Mouse (Mus musculus) limb, embryonic 11.5 days (tissue): ENCODE results near the gene Plpp7. TPM values are rescaled to one million over a fixed set of nuclear protein-coding genes. Genes with fewer than 3 reads are reported as not detected.

Experiments
- ATAC-seq: fragments of 200-750 bp; cut with Nextera tagmentation; 2 replicates; pipeline ENCODE4 v1.8.0; 2017; ENCODE audit warnings: low read depth; ENCODE audit not compliant: insufficient number of reproducible peaks, low FRiP score, low TSS enrichment
- DNase-seq: peaks from one replicate; pipeline ENCODE4 v3.0.0-alpha.2; 2015; ENCODE audit warnings: low spot score
- H3K27ac ChIP-seq: fragments of 300-500 bp; sonication (generic); replicated peaks from 2 replicates; pipeline ENCODE4 v1.5.1; 2014; ENCODE audit warnings: low read depth, mild to moderate bottlenecking, low read length
- H3K27me3 ChIP-seq: fragments of 300-500 bp; sonication (generic); 2 replicates; pipeline ENCODE4 v1.6.1; 2014; ENCODE audit warnings: mild to moderate bottlenecking, low read length, mixed read lengths; ENCODE audit not compliant: control insufficient read depth, insufficient read depth
- H3K36me3 ChIP-seq: fragments of 300-500 bp; sonication (generic); 2 replicates; pipeline ENCODE4 v1.6.1; 2014; ENCODE audit warnings: mild to moderate bottlenecking, low read length, moderate library complexity, mixed read lengths; ENCODE audit not compliant: control insufficient read depth, insufficient read depth
- H3K4me1 ChIP-seq: fragments of 300-500 bp; sonication (generic); 2 replicates; pipeline ENCODE4 v1.6.1; 2014; ENCODE audit warnings: low read length, mixed read lengths; ENCODE audit not compliant: control insufficient read depth, insufficient read depth
- H3K4me2 ChIP-seq: fragments of 300-500 bp; sonication (generic); 2 replicates; pipeline ENCODE4 v1.6.1; 2014; ENCODE audit warnings: low read depth, mild to moderate bottlenecking, moderate library complexity; ENCODE audit not compliant: severe bottlenecking
- H3K4me3 ChIP-seq: fragments of 300-500 bp; sonication (generic); 2 replicates; pipeline ENCODE4 v1.5.1; 2014; ENCODE audit warnings: low read depth, low read length
- H3K9ac ChIP-seq: fragments of 300-500 bp; sonication (generic); 2 replicates; pipeline ENCODE4 v1.6.1; 2014; ENCODE audit warnings: mild to moderate bottlenecking, low read length
- H3K9me3 ChIP-seq: fragments of 300-500 bp; sonication (generic); 2 replicates; pipeline ENCODE4 v1.6.1; 2016; ENCODE audit warnings: low read length; ENCODE audit not compliant: control insufficient read depth
- WGBS: fragments of 180-500 bp; shearing (Covaris S2); extraction: QIAGEN DNeasy Blood & Tissue Kit; methylation state at CpG from one replicate; pipeline ENCODE4 v1.1.7; 2014; 5-methylcytosine and 5-hydroxymethylcytosine counted together
- polyA plus RNA-seq: library from polyadenylated mRNA; unstranded; fragments of >200 nt; fragmentation: Nextera tagmentation; extraction: Ambion mirVana; gene quantifications from 2 replicates; pipeline ENCODE4 v1.2.1, GENCODE M21; 2014

Gene Plpp7
- polyA plus RNA-seq, 1 experiment from 2014 or later: 2.7 TPM

GRCm38 (mm10) chr2:32084872-32085199, 10.5 kb upstream of the Plpp7 start:
- DNase-seq (no peak), ATAC-seq (no peak)
- peak overlapping the region; percentile 100 for H3K4me2 ChIP-seq
- no peak overlapping the region for H3K9ac ChIP-seq
- no peak overlapping the region for H3K27ac ChIP-seq
- H3K27me3 ChIP-seq: peaks cover 39% of the 10 kb centered on the region
- no peaks in the 10 kb centered on the region for H3K9me3 ChIP-seq
- H3K4me1 ChIP-seq: peaks cover 17% of the 10 kb centered on the region
- H3K4me3 ChIP-seq: peak overlapping the region; percentile 58
- H3K36me3 ChIP-seq: no peaks in the 10 kb centered on the region
- 19% methylated on average over 2 of the region's 2 CpGs for WGBS

GRCm38 (mm10) chr2:32085231-32085630, 10.1 kb upstream of the Plpp7 start:
- H3K36me3 ChIP-seq: no peaks in the 10 kb centered on the region
- no peak for ATAC-seq
- H3K27ac ChIP-seq: no peak overlapping the region
- no peak overlapping the region for H3K4me2 ChIP-seq
- no peaks in the 10 kb centered on the region for H3K9me3 ChIP-seq
- H3K4me3 ChIP-seq: no peak overlapping the region
- H3K4me1 ChIP-seq: peaks cover 17% of the 10 kb centered on the region
- H3K27me3 ChIP-seq: peaks cover 39% of the 10 kb centered on the region
- no peak overlapping the region for H3K9ac ChIP-seq
- 68% methylated on average over 2 of the region's 2 CpGs for WGBS
- no peak for DNase-seq

GRCm38 (mm10) chr2:32087606-32088005, 7.7 kb upstream of the Plpp7 start:
- Histone ChIP-seq H3K36me3 (no peaks in the 10 kb centered on the region), H3K27me3 (peaks cover 28% of the 10 kb centered on the region), H3K9ac (no peak overlapping the region), H3K4me2 (no peak overlapping the region), H3K4me1 (peaks cover 17% of the 10 kb centered on the region), H3K27ac (no peak overlapping the region), H3K4me3 (no peak overlapping the region), H3K9me3 (no peaks in the 10 kb centered on the region)
- ATAC-seq (no peak), DNase-seq (no peak)
- 63% methylated on average over 4 of the region's 4 CpGs for whole genome bisulfite sequencing

GRCm38 (mm10) chr2:32088372-32088981, 6.9 kb upstream of the Plpp7 start:
- WGBS: 7% methylated on average over 35 of the region's 35 CpGs
- Histone ChIP-seq H3K9me3 (no peaks in the 10 kb centered on the region), H3K4me1 (peaks cover 15% of the 10 kb centered on the region), H3K4me3 (peak overlapping the region; percentile 15), H3K36me3 (no peaks in the 10 kb centered on the region), H3K27me3 (peaks cover 23% of the 10 kb centered on the region), H3K27ac (no peak overlapping the region), H3K4me2 (peak overlapping the region; percentile 54), H3K9ac (peak overlapping the region; percentile 7; the same call in 1 of the 2 replicates)
- peak; percentile 18; the same call in 1 of the 2 replicates for ATAC-seq
- peak; percentile 63 for DNase-seq

- H3K9me3 ChIP-seq: no peaks in the 10 kb centered on the region
- peaks cover 9% of the 10 kb centered on the region; the same call in 1 of the 2 replicates for H3K4me1 ChIP-seq
- DNase-seq: no peak
- no peak overlapping the region for H3K27ac ChIP-seq
- H3K9ac ChIP-seq: no peak overlapping the region
- 80% methylated on average over 3 of the region's 3 CpGs for WGBS
- H3K36me3 ChIP-seq: no peaks in the 10 kb centered on the region
- no peak for ATAC-seq
- H3K27me3 ChIP-seq: 0 out of 2 replicates have a peak, but pooled peaks cover 14% of the 10 kb centered on the region
- H3K4me2 ChIP-seq: no peak overlapping the region
- no peak overlapping the region for H3K4me3 ChIP-seq
Observed at GRCm38 (mm10) chr2:32089606-32090005, 5.7 kb upstream of the Plpp7 start.

GRCm38 (mm10) chr2:32090145-32090544, 5.2 kb upstream of the Plpp7 start:
- Histone ChIP-seq H3K4me1 (peaks cover 9% of the 10 kb centered on the region; the same call in 1 of the 2 replicates), H3K4me3 (no peak overlapping the region), H3K27me3 (0 out of 2 replicates have a peak, but pooled peaks cover 14% of the 10 kb centered on the region), H3K9me3 (no peaks in the 10 kb centered on the region), H3K4me2 (no peak overlapping the region), H3K27ac (no peak overlapping the region), H3K9ac (no peak overlapping the region), H3K36me3 (no peaks in the 10 kb centered on the region)
- no peak for DNase-seq
- 81% methylated on average over 2 of the region's 2 CpGs for whole genome bisulfite sequencing
- ATAC-seq: no peak

GRCm38 (mm10) chr2:32091956-32092355, 3.4 kb upstream of the Plpp7 start:
- WGBS: 59% methylated on average over 3 of the region's 3 CpGs
- no peak for DNase-seq
- Histone ChIP-seq H3K9ac (no peak overlapping the region), H3K27ac (no peak overlapping the region), H3K9me3 (no peaks in the 10 kb centered on the region), H3K4me1 (peaks cover 9% of the 10 kb centered on the region; the same call in 1 of the 2 replicates), H3K4me2 (no peak overlapping the region), H3K4me3 (no peak overlapping the region), H3K27me3 (0 out of 2 replicates have a peak, but pooled peaks cover 14% of the 10 kb centered on the region), H3K36me3 (no peaks in the 10 kb centered on the region)
- no peak for ATAC-seq

GRCm38 (mm10) chr2:32094001-32094707, 1.2 kb upstream of the Plpp7 start:
- Histone ChIP-seq H3K36me3 (no peaks in the 10 kb centered on the region), H3K9ac (no peak overlapping the region), H3K4me1 (0 out of 2 replicates have a peak, but pooled peaks cover under 1% of the 10 kb centered on the region), H3K27me3 (0 out of 2 replicates have a peak, but pooled peaks cover under 1% of the 10 kb centered on the region), H3K27ac (no peak overlapping the region), H3K4me2 (no peak overlapping the region), H3K4me3 (no peak overlapping the region), H3K9me3 (no peaks in the 10 kb centered on the region)
- no peak for ATAC-seq
- 85% methylated on average over 7 of the region's 7 CpGs for WGBS
- no peak for DNase-seq
